11 mouse cellular contexts compared by ENCODE assay signal in the genomic region with DNA sequence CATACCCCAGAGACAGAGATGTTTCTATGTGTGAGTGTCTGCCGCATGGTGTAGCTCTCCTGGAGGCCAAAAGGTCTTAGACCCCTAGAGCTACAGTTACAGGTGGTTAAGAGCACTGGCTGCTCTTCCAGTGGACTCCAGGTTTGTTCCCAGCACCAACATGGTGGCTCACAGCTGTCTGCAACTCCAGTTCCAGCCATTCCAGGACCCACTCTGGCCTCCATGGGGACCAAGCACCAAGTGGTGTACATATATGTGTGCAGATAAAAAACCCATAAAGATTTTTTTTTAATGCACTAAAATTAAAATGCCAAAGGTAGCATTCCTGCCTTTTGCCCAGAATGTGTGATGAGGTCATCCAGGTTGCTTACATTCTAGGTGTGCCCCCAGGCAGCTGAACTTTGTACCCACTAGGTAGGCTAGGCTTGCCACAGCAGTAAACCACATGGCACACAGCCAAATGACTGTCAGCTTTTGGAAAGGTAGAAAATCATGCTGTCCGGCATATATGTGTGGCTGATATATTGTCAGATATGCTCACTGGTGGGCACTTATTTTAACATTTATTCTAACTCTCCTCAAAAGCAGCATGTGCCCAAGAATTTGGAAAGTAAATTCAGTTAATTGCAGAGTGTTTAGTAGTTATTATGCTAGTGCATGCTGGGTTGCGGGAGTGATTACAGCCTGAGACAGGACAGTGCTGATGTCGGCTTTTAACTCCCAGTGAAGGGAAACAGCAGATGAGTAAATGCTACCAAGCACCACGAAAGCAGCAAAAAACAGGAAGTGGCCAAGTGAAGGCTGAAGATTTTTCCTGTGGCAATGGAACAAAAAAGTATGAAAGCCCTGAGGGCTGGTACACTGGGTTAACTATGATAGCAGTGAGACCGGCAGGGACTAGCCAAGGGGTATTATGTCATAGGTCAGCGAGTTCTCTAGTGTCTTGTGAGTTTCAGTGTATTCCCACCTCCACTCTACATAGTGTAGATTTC. TPM values are rescaled to one million over a fixed set of nuclear protein-coding genes. Genes with fewer than 3 reads are reported as not detected.
DNase-seq lines count a peak whose midpoint lies in the region; ATAC-seq and TF ChIP-seq lines count a peak whose summit lies in the region.
"Had no signal": no experiment of that assay in that cellular context is flagged by ENCODE, and none has a peak within 500 bp of the region (broad histone marks: within the 10 kb centered on the region; RNA-seq: fewer than 3 reads in every experiment).

No protein-coding gene starts in this region.

- H3K9me3 ChIP-seq in kidney, embryonic 14.5 days (ENCODE audit: control insufficient read depth, low read length), result no peaks in the 10 kb centered on the region
- no peaks in the 10 kb centered on the region for H3K9me3 ChIP-seq in kidney, postnatal 0 days (replicated peaks; ENCODE audit: low read length)
- H3K9me3 ChIP-seq: megakaryocyte, embryonic 14.5 days had no signal

- H3K4me2 ChIP-seq in kidney, embryonic 14.5 days (replicated peaks; ENCODE audit: low read depth, low read length), result no peak overlapping the region
- H3K4me2 ChIP-seq in kidney, postnatal 0 days (ENCODE audit: low read length), result no peak overlapping the region

- no peak for TF ChIP-seq CTCF in bone marrow macrophage, adult 2 months (IDR thresholded peaks at IDR 0.05; ENCODE audit: low read depth, low read length)
- no peak for TF ChIP-seq CTCF in kidney, postnatal 0 days (IDR thresholded peaks at IDR 0.05; ENCODE audit: low read depth)

- no peaks in the 10 kb centered on the region for H3K4me1 ChIP-seq in kidney, embryonic 14.5 days (ENCODE audit: control insufficient read depth, insufficient read depth, low read length)
- peaks cover 12% of the 10 kb centered on the region for H3K4me1 ChIP-seq in bone marrow macrophage, adult 2 months (ENCODE audit: control insufficient read depth, insufficient read depth, low read length)
- no peaks in the 10 kb centered on the region for H3K4me1 ChIP-seq in kidney, postnatal 0 days (replicated peaks; ENCODE audit: insufficient read depth, low read length)

- no peak for ATAC-seq in kidney, embryonic 14.5 days (ENCODE audit: low FRiP score, low TSS enrichment)
- ATAC-seq in kidney, postnatal 0 days (replicated peaks; ENCODE audit: low FRiP score, low read depth), result peak; percentile 81
- peak; percentile 75 for ATAC-seq in megakaryocyte progenitor cell, adult 5-6 weeks (replicated peaks; ENCODE audit: poor library complexity)
- ATAC-seq: forebrain, embryonic 16.5 days had no signal

- H3K9ac ChIP-seq in kidney, embryonic 14.5 days (ENCODE audit: low read depth, low read length), result no peak overlapping the region
- H3K9ac ChIP-seq in kidney, postnatal 0 days (ENCODE audit: low read depth, low read length), result no peak overlapping the region

- no peak overlapping the region for H3K4me3 ChIP-seq in kidney, embryonic 14.5 days (ENCODE audit: low read length)
- H3K4me3 ChIP-seq in bone marrow macrophage, adult 2 months (ENCODE audit: insufficient read depth, low read length), result no peak overlapping the region
- no peak overlapping the region for H3K4me3 ChIP-seq in kidney, postnatal 0 days (replicated peaks; ENCODE audit: low read depth, low read length)
- H3K4me3 ChIP-seq: megakaryocyte, embryonic 14.5 days had no signal

- no peak overlapping the region for H3K27ac ChIP-seq in kidney, embryonic 14.5 days (ENCODE audit: low read depth, low read length)
- H3K27ac ChIP-seq in bone marrow macrophage, adult 2 months (ENCODE audit: insufficient read depth, low read depth, low read length), result peak overlapping the region; percentile 33
- peak overlapping the region; percentile 31 for H3K27ac ChIP-seq in kidney, postnatal 0 days

- 85% methylated on average over 7 of the region's 7 CpGs for WGBS in kidney, embryonic 14.5 days
- WGBS in kidney, postnatal 0 days, result 73% methylated on average over 7 of the region's 7 CpGs

- peak; percentile 64 for DNase-seq in kidney, adult 11 months
- peak; percentile 36 for DNase-seq in kidney, postnatal 0 days (ENCODE audit: low spot score)
- DNase-seq in frontal cortex, postnatal 25 days (ENCODE audit: low spot score in 2 of 2), result no peak
- no peak for DNase-seq in left cerebral cortex, adult 11 months (ENCODE audit: low spot score)
- no peak for DNase-seq in ovary, postnatal 14 days (ENCODE audit: low spot score)
- DNase-seq: layer of hippocampus, postnatal 36 days had no signal

- H3K36me3 ChIP-seq in kidney, embryonic 14.5 days (ENCODE audit: control insufficient read depth, insufficient read depth, low read length), result peaks cover 68% of the 10 kb centered on the region
- H3K36me3 ChIP-seq in kidney, postnatal 0 days (ENCODE audit: insufficient read depth, low read length), result peaks cover 39% of the 10 kb centered on the region; the same call in 1 of the 2 replicates

- no peaks in the 10 kb centered on the region for H3K27me3 ChIP-seq in kidney, embryonic 14.5 days (ENCODE audit: control insufficient read depth, insufficient read depth, low read length)
- H3K27me3 ChIP-seq in kidney, postnatal 0 days (ENCODE audit: insufficient read depth, low read length), result no peaks in the 10 kb centered on the region

- no peak for TF ChIP-seq POLR2A in bone marrow macrophage, adult 2 months (IDR thresholded peaks at IDR 0.05; ENCODE audit: borderline replicate concordance, low read depth, low read length)

RNA-seq across cellular contexts. Expression of a gene that starts 9.2 kb away (rescaled TPM):
- 1.3 and 1.9 TPM in 2 replicates for polyA plus RNA-seq in kidney, embryonic 14.5 days (2014; fragmentation: Nextera tagmentation; extraction: Ambion mirVana)
- not detected in 2 replicates for polyA plus RNA-seq in bone marrow macrophage, adult 2 months (2012; ENCODE audit: insufficient read depth, insufficient read length, missing spikeins)
- 1.9 and 2.0 TPM in 2 replicates for polyA plus RNA-seq in kidney, postnatal 0 days (2015; fragmentation: Nextera tagmentation; extraction: Ambion mirVana)
- 0.10 and 0.22 TPM in 2 replicates for total RNA-seq in megakaryocyte progenitor cell, adult 5-6 weeks (2015)
- not detected in 2 replicates for total RNA-seq in megakaryocyte progenitor cell, adult 5-6 weeks (2017)

RNA-seq across cellular contexts. Expression of a gene that starts 20.9 kb away (rescaled TPM):
- polyA plus RNA-seq in kidney, embryonic 14.5 days (2014; fragmentation: Nextera tagmentation; extraction: Ambion mirVana), result 573 and 762 TPM in 2 replicates
- polyA plus RNA-seq in bone marrow macrophage, adult 2 months (2012; ENCODE audit: insufficient read depth, insufficient read length, missing spikeins), result 184 and 197 TPM in 2 replicates
- 534 and 595 TPM in 2 replicates for polyA plus RNA-seq in kidney, postnatal 0 days (2015; fragmentation: Nextera tagmentation; extraction: Ambion mirVana)
- 152 and 153 TPM in 2 replicates for total RNA-seq in megakaryocyte progenitor cell, adult 5-6 weeks (2015)
- 23.9 and 24.4 TPM in 2 replicates for total RNA-seq in megakaryocyte progenitor cell, adult 5-6 weeks (2017)

Comparison
In these comparisons a context has a peak if more than half of its experiments do, and no peak if none do; other contexts are left out.
1. DNase-seq: peak in kidney, adult 11 months (single experiment) and kidney, postnatal 0 days (single experiment); none in frontal cortex, postnatal 25 days (0 of 2), left cerebral cortex, adult 11 months (single experiment) and ovary, postnatal 14 days (single experiment).